Mouse (Mus musculus) retina, postnatal 1 day (tissue): ENCODE results near the gene Tcta.
A peak's percentile ranks its signal among the peaks of the same experiment; 100 is the strongest.

Experiments used
- DNase-seq: peaks from one replicate; pipeline ENCODE4 v3.0.0-alpha.2; 2012

Tcta gene

DNA sequence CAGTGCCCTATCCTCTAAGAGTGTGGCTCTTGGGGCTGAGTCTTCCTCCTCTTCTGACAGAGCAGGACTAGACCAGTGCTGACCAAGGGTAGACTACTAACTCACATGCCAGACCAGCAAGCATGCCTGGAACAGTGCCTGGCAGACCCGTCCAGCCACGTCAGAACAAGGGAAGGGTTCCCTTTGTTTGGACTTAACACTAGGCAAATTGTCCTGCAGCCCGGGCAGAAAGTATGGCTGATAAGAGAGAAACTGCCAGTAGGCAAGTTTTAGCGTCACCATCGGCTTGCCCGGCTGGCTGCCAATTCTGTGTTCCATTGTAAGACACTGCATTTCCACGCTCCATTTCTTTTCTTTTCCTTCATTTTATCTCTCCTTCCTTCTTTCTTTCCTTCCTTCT lies 38.3 kb downstream of the Tcta start:
- DNase-seq: no peak

DNA sequence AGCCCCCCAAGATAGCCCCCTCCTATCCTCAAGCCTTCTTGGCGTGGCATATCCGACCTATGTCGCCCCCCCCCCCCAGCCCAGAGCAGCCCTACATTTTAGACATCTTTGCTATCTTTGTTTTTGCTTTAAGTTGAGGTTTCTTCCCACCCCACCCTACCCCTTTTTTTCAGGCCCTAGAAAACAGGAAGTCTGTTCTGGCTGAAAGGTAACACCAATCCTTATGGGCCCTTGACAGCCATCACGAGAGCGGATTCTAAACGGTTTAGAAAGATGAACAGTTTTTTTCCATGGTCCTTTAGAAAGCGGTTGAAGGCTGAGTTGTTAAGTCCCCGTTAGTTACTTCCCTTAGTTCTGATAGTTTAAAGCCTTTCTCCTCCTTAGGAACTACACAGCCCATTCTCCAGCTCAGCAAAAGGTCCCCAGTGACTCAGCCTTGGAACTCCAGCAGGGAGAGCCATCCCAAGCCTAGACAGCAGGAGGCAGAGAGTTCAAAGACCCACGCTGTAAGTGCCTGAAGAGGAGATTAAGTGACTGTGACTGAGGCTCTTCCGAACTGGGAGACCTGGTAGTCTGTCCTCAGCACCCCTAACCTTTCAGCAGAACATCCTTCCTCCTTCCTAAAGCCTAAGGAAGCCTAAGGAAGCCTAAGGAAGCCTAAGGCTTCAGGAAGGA lies 39.6 kb downstream of the Tcta start:
- DNase-seq: no peak

DNA sequence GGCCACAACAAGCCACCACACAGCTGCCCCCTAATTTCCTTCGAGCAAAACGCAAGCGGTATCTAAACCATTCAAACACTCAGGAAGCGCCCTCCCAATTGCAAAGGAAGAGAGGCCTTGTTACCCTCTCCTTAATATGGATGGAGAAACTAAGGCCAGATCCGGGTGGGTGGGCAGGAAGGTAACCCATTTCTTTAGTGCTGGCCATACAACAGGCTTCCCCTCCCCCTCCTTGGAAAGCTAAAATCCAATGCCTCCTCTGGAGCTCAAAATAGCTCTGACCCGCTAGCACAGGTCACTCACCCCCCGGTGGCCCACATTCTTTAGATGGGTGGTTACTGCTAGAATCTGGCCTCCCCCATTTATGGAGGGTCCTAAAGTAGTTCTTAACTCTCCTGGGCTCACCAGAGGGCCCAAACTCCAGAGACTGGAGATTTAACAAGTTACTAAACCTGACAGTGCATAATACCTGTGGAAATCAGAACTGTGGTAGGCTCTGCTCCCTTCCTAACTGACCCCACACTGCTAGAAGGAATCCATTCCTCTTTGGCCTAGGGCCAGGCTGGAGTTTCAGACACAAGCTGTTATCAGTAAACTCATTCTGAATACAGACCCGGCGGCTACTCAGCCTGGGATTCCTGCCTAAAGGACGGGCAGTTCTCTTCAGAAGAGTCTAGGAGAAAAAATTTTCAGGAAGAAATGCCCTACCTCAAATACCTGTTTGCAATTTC lies 41.6 kb downstream of the Tcta start:
- no peak for DNase-seq

DNA sequence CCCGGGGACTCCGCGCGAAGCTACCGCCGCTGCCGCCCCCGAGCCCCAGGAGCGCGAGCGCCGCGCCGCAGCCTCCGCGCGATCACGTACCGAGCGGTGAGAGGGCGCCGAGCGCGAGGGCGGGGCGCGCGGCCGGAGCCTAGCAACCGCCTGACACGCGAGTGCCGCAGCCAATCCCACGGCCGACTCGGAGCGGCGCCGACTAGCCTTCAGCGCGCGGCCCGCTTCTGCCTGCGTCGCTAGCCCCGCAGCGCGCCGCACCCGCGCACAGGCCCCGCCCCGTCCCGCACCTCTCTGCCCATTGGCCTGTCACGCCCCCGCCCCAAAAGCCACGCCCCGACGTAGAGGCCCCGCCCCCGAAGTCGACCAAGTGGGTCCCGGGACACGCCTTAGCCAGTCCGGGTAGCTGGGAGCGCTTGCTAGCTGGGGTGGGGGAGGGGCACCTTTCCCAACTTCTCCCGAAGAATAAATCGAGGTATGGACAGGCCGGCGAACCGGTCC lies 42.2 kb downstream of the Tcta start, which contains the start of gene Dag1:
Gene Dag1, minus strand, starts transcription at position 269 of the 501 bp plus-strand sequence.
- DNase-seq: peak; percentile 98

DNA sequence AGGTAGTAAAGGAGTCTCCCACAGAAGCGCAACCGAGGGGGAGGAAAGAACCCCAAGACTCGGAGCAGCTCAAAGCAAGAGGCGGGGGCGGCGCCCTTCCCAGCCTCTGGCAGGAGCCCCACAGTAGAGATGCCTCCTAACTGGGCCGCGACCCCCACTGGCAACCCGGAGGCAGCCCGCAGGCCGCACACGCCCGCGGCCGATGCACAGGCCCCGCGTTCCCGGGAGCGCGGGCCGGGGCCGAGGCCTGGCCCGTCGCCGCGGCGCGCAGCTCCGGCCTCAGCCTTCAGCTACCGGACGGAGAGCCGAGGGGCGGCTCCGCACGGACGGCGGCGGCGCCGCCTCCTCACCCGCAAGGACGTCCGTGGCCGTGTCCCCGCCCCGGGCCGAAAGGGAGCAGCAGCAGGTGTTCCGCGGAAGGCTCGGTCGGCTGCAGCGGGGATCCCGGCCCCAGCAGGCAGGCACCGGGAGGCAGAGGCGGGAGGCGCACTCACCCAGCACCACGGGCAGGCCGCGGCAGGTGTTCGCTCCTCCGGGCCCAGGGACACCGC lies 42.8 kb downstream of the Tcta start:
- no peak for DNase-seq

DNA sequence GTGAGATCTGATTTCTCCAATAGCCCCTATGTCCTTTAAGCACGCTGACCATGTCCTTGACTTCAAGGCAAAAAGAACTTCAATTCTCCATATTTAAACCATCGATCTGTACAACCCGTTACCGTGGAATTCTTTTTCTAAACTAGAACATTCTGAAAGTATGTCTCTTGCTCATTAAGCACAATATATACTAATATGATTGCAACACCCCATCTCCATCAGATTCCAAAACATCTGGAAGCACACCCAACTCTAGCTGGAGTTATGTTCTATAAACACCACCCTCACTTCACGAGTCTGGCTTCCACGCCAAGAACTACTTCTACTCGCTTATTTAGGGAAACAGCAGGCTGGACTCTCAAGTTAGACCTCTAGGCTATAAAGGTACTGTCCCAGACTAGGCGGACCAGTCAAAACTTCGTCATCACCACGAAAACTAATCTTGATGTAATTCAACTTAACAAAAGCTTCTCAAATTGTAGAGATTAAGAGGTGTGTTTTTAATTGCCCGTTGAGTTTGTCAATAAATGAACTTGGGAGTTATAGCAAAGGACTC lies 43.4 kb downstream of the Tcta start:
- no peak for DNase-seq

DNA sequence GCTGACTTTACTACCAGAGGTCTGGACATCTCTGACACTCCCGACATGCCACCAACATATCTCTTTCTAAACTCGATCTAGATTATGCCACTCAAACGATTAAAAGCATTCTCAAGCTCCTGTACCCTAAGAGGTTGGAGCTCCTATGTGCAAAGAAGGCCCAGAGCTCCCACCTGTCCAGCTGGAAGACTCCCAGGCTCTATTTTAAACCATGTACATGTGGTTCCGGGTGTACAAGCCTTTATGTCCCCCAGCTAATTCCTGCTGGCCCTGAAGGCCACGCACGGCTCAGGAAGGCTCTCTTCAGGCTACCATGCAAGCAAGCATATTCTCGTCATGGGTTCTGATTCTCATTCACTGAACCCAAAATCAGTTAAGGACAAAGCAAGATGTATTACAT lies 44.1 kb downstream of the Tcta start:
- DNase-seq: no peak

DNA sequence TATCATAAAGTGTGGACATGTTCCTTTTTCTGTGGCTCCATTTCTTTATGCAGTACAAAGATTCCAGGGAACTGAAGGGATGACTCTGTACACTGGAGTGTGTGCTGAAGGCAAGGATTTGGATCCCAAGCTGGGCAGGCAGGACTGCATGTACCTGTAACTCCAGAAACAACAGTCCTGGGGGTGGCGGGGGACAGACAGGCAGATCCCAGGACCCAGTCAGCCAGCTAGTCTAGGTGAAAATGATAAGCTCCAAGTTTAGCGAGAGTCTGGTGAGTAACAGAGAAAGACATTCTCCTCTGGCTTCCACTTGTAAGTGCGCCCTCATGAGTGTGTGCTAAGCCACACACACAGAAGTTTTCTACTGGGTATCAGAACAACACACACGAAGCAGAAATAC lies 45.4 kb downstream of the Tcta start:
- no peak for DNase-seq
